Mouse (Mus musculus) G1E (cell line): ENCODE data around the gene Dhx57. TPM values are rescaled to one million over a fixed set of nuclear protein-coding genes. Genes with fewer than 3 reads are reported as not detected.
A peak's percentile ranks its signal among the peaks of the same experiment; 100 is the strongest.

ENCODE experiments used
- ATAC-seq: 2 replicates; pipeline ENCODE4 v1.8.0; 2016; ENCODE audit warnings: mild to moderate bottlenecking; ENCODE audit not compliant: insufficient number of reproducible peaks, poor library complexity, low FRiP score, severe bottlenecking; ENCODE audit errors: extremely low read depth
- DNase-seq: peaks from one replicate; pipeline ENCODE4 v3.0.0; 2012; ENCODE audit warnings: low spot score
- H3K27me3 ChIP-seq: 2 replicates; pipeline ENCODE4 v1.6.1; 2012; ENCODE audit warnings: mild to moderate bottlenecking, low read length, inconsistent platforms; ENCODE audit not compliant: insufficient read depth
- H3K36me3 ChIP-seq: replicated peaks from 2 replicates; pipeline ENCODE3; 2012; ENCODE audit warnings: mild to moderate bottlenecking, inconsistent platforms
- H3K4me1 ChIP-seq: 2 replicates; pipeline ENCODE4 v1.6.1; 2012; ENCODE audit warnings: low read depth, low read length, inconsistent platforms, mixed read lengths; ENCODE audit not compliant: insufficient read depth
- H3K4me3 ChIP-seq: 2 replicates; pipeline ENCODE4 v1.5.1; 2012; ENCODE audit warnings: low read depth, mild to moderate bottlenecking, inconsistent platforms, low read length, moderate library complexity, mixed read lengths
- H3K9me3 ChIP-seq: replicated peaks from 2 replicates; pipeline ENCODE4 v1.6.1; 2012; ENCODE audit warnings: inconsistent platforms
- CTCF ChIP-seq: IDR thresholded peaks from 2 replicates; pipeline ENCODE4 v1.5.1; 2012; ENCODE audit warnings: low read depth, low read length, inconsistent platforms, mixed read lengths
- GATA1 ChIP-seq: IDR thresholded peaks from 2 replicates; pipeline ENCODE4 v1.6.1; 2012; ENCODE audit warnings: borderline replicate concordance, low read length, inconsistent platforms, mixed read lengths
- GATA2 ChIP-seq: IDR thresholded peaks from 2 replicates; pipeline ENCODE4 v1.6.1; 2012; ENCODE audit warnings: low read depth, low read length, inconsistent platforms, borderline replicate concordance
- POLR2AphosphoS5 ChIP-seq: IDR thresholded peaks from 2 replicates; pipeline ENCODE4 v1.6.1; 2012; ENCODE audit warnings: low read depth, low read length, inconsistent platforms; ENCODE audit not compliant: insufficient replicate concordance
- TAL1 ChIP-seq: conservative IDR thresholded peaks from 2 replicates; pipeline ENCODE4 v1.6.1; 2012; ENCODE audit warnings: low read depth, low read length, inconsistent platforms, mixed read lengths
- polyA plus RNA-seq: library from polyadenylated mRNA; stranded (reverse); fragments of >175 nt; gene quantifications from 2 replicates; pipeline ENCODE4 v1.2.3, GENCODE M21; 2012
- total RNA-seq, 2 experiments: library from RNA; stranded (forward) in 1 of 2; stranded (reverse) in 1 of 2; fragments of 200-1000 nt in 1 of 2; fragments of >200 nt in 1 of 2; fragmentation: Nextera tagmentation in 1 of 2; gene quantifications; 2 replicates each; pipeline ENCODE4 v1.2.3; 2014 to 2017

Dhx57 gene
- total RNA-seq (2014; fragmentation: Nextera tagmentation): 23.4 and 29.0 TPM in 2 replicates
- 15.7 and 16.3 TPM in 2 replicates for total RNA-seq (2017)
- 7.7 and 8.0 TPM in 2 replicates for polyA plus RNA-seq

DNA sequence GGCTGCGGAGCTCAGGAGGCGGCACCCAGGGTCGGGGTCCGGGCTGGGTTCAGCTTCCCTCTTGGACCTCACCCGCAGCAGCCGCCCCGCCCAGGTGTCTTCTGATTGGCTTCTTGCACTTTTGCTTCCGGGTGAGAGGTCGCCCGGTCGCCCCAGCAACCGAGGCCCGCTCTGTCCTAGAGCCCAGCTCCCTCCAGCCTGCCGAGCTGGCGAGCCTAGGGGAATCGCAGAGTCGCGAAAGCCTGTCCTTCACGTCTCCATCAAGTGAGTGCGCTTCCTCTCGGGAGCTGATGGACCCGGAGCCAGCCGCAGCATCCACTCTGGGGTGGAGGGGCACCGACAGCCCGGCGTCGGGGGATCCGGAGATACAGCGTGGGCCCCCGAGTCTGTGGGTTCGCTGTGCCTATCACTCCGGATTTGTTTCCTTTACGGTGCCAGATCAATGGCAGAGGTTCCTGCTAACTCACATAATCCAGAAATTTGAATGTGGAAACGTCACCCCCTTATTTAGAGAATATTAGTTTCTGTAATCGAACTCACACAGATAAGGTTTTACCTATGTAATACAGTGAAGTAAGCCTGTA lies at the start of gene Dhx57, which contains the start of gene Morn2:
Gene Dhx57 (minus strand): TSS at position 403 of the 584 bp plus-strand sequence.
Gene Morn2 (plus strand): TSS at position 130 of the 584 bp plus-strand sequence.
- TF ChIP-seq GATA1 (no peak), TAL1 (no peak), POLR2AphosphoS5 (no peak), CTCF (no peak), GATA2 (no peak)
- Histone ChIP-seq H3K4me1 (peaks cover 22% of the 10 kb centered on the region), H3K36me3 (no peaks in the 10 kb centered on the region), H3K27me3 (no peaks in the 10 kb centered on the region), H3K4me3 (peak within 1 kb of the TSS; percentile 98), H3K9me3 (no peaks in the 10 kb centered on the region)
- DNase-seq (peak; percentile 95), ATAC-seq (peak; percentile 99)

DNA sequence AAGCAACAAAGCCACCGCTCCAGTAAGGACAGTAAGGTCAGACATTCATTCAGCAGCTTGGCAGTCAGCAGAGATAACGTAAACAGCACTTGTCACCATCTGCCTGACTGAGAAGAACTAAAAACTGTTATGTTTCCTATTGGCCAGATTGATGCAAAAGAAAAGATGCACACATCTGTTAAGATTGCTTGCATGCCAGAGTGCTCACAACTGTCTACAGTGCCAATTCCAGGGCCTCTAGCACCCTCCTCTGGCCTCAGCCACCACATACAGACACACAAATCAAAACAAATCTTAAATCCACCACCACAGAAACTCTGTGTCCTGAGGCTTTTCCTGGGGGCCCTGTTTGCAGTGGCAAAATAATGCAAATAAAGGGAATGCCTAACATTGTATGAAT lies 42.1 kb upstream of the Dhx57 start:
- TF ChIP-seq GATA1: no peak
- DNase-seq: no peak

DNA sequence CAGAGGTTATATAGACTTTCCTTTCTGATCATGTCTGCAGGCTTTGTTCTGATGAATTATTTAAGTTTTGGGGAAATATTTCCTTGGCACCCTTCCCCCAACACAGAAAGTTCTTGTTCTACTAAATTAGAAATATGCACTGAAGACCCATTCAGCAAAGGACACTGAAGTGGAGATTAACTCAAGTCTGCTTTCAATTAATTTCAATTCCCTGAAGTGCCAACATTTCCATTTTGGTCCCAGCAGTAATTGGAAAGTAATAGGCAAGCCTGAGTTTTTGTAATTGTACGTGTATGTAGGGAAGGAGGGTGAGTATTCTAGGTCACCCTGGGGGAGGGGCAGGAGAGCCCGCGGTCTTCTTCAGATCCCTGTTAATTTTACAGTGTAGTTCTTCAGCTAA lies 36.2 kb upstream of the Dhx57 start:
- no peak for ATAC-seq
- H3K27me3 ChIP-seq: no peaks in the 10 kb centered on the region; the same call in 1 of the 2 replicates
- TF ChIP-seq CTCF (no peak), GATA2 (no peak), POLR2AphosphoS5 (no peak), TAL1 (no peak), GATA1 (no peak)

More for the DNA sequence above, 42.1 kb upstream of the Dhx57 start:
- Histone ChIP-seq H3K9me3 (no peaks in the 10 kb centered on the region), H3K4me1 (no peaks in the 10 kb centered on the region), H3K27me3 (peaks cover 11% of the 10 kb centered on the region), H3K36me3 (no peaks in the 10 kb centered on the region), H3K4me3 (no peak overlapping the region)
- no peak for ATAC-seq

DNA sequence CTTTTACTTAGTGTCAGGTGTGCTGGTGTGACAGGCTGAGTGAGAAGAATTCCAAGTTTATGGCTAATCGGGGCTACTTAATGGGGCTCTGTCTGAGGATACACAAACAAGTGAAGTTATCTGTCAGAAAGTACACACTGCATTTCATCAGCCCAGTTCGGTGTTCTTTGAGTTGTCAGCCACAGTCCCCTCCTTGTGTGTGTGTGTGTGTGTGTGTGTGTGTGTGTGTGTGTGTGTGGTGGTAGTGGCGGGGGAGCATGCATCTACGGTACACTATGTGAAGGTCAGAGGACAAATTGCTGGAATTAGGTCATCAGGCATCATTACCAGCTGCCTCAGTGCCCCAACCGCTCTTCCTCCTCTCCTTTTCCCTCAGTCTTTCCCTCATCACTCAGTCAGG lies 35.2 kb upstream of the Dhx57 start:
- no peak for DNase-seq
- TF ChIP-seq TAL1: no peak
- no peak for TF ChIP-seq GATA1
- TF ChIP-seq GATA2: no peak
- TF ChIP-seq CTCF: no peak
- no peak for TF ChIP-seq POLR2AphosphoS5
- Histone ChIP-seq H3K9me3 (no peaks in the 10 kb centered on the region), H3K27me3 (peaks cover 2% of the 10 kb centered on the region), H3K4me1 (no peaks in the 10 kb centered on the region; the same call in 1 of the 2 replicates), H3K36me3 (no peaks in the 10 kb centered on the region), H3K4me3 (no peak overlapping the region)
- ATAC-seq: no peak

More for the DNA sequence above, 36.2 kb upstream of the Dhx57 start:
- Histone ChIP-seq H3K36me3 (no peaks in the 10 kb centered on the region), H3K9me3 (no peaks in the 10 kb centered on the region), H3K4me1 (no peaks in the 10 kb centered on the region; the same call in 1 of the 2 replicates), H3K4me3 (no peak overlapping the region)
- no peak for DNase-seq

GRCm38 (mm10) chr17:80324521-80324920 lies 34.2 kb upstream of the Dhx57 start:
- H3K9me3 ChIP-seq: no peaks in the 10 kb centered on the region
- DNase-seq (no peak), ATAC-seq (no peak)
- TF ChIP-seq GATA2: no peak
- no peaks in the 10 kb centered on the region for H3K36me3 ChIP-seq
- H3K4me1 ChIP-seq: no peaks in the 10 kb centered on the region; the same call in 1 of the 2 replicates
- H3K4me3 ChIP-seq: no peak overlapping the region
- H3K27me3 ChIP-seq: peaks cover 3% of the 10 kb centered on the region

DNA sequence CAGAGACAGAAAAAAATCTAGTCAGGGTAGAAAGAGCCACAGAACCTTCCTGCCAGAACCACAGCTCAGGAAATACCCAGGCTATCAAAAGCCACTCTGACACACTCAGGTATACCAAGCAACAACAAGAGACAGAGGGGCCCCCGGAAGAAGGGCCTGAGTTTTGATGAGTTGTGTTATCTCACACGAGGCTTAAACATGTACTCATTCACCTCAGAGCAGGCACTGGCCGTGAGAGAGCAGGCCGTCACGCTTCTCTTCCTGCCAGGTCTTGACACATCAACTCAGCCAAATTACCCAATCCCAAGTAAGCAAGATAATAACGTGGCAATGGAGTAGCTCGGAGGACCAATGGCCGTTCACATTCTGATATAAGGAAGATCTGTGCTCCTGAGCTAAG lies 33.4 kb upstream of the Dhx57 start:
- DNase-seq (no peak), ATAC-seq (no peak)
- no peaks in the 10 kb centered on the region; the same call in 1 of the 2 replicates for H3K4me1 ChIP-seq
- H3K9me3 ChIP-seq: no peaks in the 10 kb centered on the region
- H3K36me3 ChIP-seq: no peaks in the 10 kb centered on the region
- H3K27me3 ChIP-seq: peaks cover 4% of the 10 kb centered on the region
- H3K4me3 ChIP-seq: no peak overlapping the region
- TF ChIP-seq GATA1 (no peak), GATA2 (no peak), POLR2AphosphoS5 (no peak), CTCF (no peak), TAL1 (no peak)

DNA sequence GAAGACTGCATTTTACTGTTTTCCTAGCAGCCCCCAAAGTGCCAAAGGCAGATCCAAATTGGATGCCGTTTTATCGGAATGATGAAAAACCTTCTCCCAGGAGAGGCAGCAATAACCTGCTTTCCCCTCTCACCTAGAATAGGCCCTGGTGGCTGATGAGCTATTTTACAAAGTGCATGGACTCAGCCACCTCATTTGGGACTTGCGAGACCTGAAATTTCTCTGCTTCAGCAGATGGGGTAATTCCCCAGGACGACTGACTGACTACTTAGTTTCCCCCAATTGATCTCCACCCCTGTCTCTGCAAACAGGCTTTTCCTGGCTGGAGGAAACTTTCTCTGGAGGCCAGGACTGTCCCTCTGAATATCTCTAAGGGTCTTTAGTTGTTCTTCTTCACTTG lies 32.7 kb upstream of the Dhx57 start:
- Histone ChIP-seq H3K27me3 (peaks cover 11% of the 10 kb centered on the region), H3K4me3 (no peak overlapping the region), H3K9me3 (no peaks in the 10 kb centered on the region), H3K4me1 (no peaks in the 10 kb centered on the region; the same call in 1 of the 2 replicates), H3K36me3 (no peaks in the 10 kb centered on the region)
- DNase-seq (no peak), ATAC-seq (no peak)
- TF ChIP-seq CTCF (no peak), GATA2 (no peak), POLR2AphosphoS5 (no peak), TAL1 (no peak), GATA1 (no peak)
